Mouse (Mus musculus) heart, postnatal 0 days (tissue): ENCODE measurements around the gene Map4k2. TPM values are rescaled to one million over a fixed set of nuclear protein-coding genes. Genes with fewer than 3 reads are reported as not detected.

Source experiments
- ATAC-seq: fragments of 200-750 bp; cut with Nextera tagmentation; 2 replicates; pipeline ENCODE4 v1.8.0; 2017; ENCODE audit warnings: low read depth, moderate number of reproducible peaks, moderate library complexity; ENCODE audit not compliant: insufficient read depth
- DNase-seq: peaks from one replicate; pipeline ENCODE4 v3.0.0-alpha.2; 2016; ENCODE audit warnings: low spot score
- H3K27ac ChIP-seq: fragments of 300-500 bp; sonication (generic); 2 replicates; pipeline ENCODE4 v1.5.1; 2014; ENCODE audit warnings: low read depth, mild to moderate bottlenecking
- H3K27me3 ChIP-seq: fragments of 300-500 bp; sonication (generic); 2 replicates; pipeline ENCODE4 v1.6.1; 2014; ENCODE audit warnings: low read length, mixed read lengths; ENCODE audit not compliant: control insufficient read depth, insufficient read depth
- H3K36me3 ChIP-seq: fragments of 300-500 bp; sonication (generic); replicated peaks from 2 replicates; pipeline ENCODE4 v1.6.1; 2014; ENCODE audit warnings: low read length, mixed read lengths; ENCODE audit not compliant: control insufficient read depth, insufficient read depth
- H3K4me1 ChIP-seq: fragments of 300-500 bp; sonication (generic); 2 replicates; pipeline ENCODE4 v1.6.1; 2014; ENCODE audit warnings: antibody characterized with exemption; ENCODE audit not compliant: control insufficient read depth, insufficient read depth
- H3K4me2 ChIP-seq: fragments of 300-500 bp; sonication (generic); 2 replicates; pipeline ENCODE4 v1.6.1; 2014; ENCODE audit warnings: low read depth, mild to moderate bottlenecking, low read length, moderate library complexity
- H3K4me3 ChIP-seq: fragments of 300-500 bp; sonication (generic); 2 replicates; pipeline ENCODE4 v1.5.1; 2014; ENCODE audit warnings: low read depth, low read length
- H3K9ac ChIP-seq: fragments of 300-500 bp; sonication (generic); replicated peaks from 2 replicates; pipeline ENCODE4 v1.6.1; 2014; ENCODE audit warnings: low read depth, low read length, mixed read lengths
- H3K9me3 ChIP-seq: fragments of 300-500 bp; sonication (generic); replicated peaks from 2 replicates; pipeline ENCODE4 v1.6.1; 2016; ENCODE audit warnings: low read length; ENCODE audit not compliant: control insufficient read depth
- CTCF ChIP-seq: IDR thresholded peaks from 2 replicates; pipeline ENCODE4 v1.5.1; 2016; ENCODE audit warnings: antibody characterized with exemption, control low read depth, low read depth
- EP300 ChIP-seq: IDR thresholded peaks from 2 replicates; pipeline ENCODE4 v1.6.1; 2016; ENCODE audit warnings: antibody characterized with exemption, low read depth
- WGBS: fragments of 180-500 bp; shearing (Covaris S2); extraction: QIAGEN DNeasy Blood & Tissue Kit; methylation state at CpG from one replicate; pipeline ENCODE4 v1.1.7; 2014; 5-methylcytosine and 5-hydroxymethylcytosine counted together
- polyA plus RNA-seq: library from polyadenylated mRNA; unstranded; fragments of >200 nt; fragmentation: Nextera tagmentation; extraction: Ambion mirVana; gene quantifications from 2 replicates; pipeline ENCODE4 v1.2.1, GENCODE M21; 2015
- total RNA-seq: library from RNA; depleted of rRNA; stranded (reverse); fragments of >200 nt; gene quantifications from 2 replicates; pipeline ENCODE4 v1.2.3, GENCODE M21; 2014; ENCODE audit warnings: low replicate concordance

Gene Map4k2
- total and polyA plus RNA-seq, 2 experiments from 2014 or later: 10.1 to 48.4 TPM

DNA sequence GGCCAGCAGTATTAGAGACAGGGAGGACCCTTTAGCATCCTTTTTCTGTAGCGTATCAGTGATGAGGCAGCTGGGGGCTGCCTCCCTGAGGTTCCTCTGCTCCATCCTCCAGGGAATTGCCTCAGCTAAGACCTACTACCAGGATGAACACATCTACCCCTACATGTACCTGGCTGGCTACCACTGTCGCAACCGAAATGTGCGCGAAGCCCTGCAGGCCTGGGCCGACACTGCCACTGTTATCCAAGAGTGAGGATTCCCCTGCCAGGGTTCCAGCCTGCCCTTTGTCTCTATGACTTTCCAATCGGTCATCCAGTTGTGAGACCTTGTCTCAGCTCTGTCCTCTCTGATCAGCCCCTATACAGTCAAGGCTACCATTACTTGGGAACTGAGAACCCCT lies 2.8 kb upstream of the Map4k2 start:
- no peak for TF ChIP-seq CTCF
- no peak for TF ChIP-seq EP300
- Histone ChIP-seq H3K4me1 (peaks cover 19% of the 10 kb centered on the region), H3K4me2 (no peak overlapping the region), H3K27ac (no peak overlapping the region), H3K9me3 (no peaks in the 10 kb centered on the region), H3K27me3 (no peaks in the 10 kb centered on the region), H3K9ac (no peak overlapping the region), H3K4me3 (no peak overlapping the region), H3K36me3 (peaks cover 34% of the 10 kb centered on the region)
- DNase-seq (no peak), ATAC-seq (no peak)
- WGBS: 93% methylated on average over 7 of the region's 7 CpGs

DNA sequence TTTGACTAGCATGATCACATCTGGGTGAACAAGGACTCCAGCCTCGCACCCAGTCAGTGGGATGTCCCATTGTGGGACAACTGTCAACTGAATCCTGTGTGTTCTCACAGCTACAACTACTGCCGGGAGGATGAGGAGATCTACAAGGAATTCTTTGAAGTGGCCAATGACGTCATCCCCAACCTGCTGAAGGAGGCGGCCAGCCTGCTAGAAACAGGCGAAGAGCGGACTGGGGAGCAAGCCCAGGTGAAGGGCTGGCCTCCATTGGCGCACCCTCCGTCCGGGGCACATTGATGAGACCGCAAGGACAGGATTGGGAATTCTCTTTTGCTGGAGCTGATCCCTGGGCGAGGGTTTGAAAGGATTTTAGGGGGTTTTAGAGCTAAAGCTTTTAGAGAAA lies 2.2 kb upstream of the Map4k2 start:
- Histone ChIP-seq H3K4me2 (no peak overlapping the region), H3K36me3 (peaks cover 36% of the 10 kb centered on the region), H3K27ac (no peak overlapping the region), H3K4me3 (no peak overlapping the region), H3K9ac (no peak overlapping the region), H3K9me3 (no peaks in the 10 kb centered on the region), H3K4me1 (peaks cover 19% of the 10 kb centered on the region), H3K27me3 (no peaks in the 10 kb centered on the region)
- TF ChIP-seq EP300: no peak
- no peak for TF ChIP-seq CTCF
- DNase-seq (no peak), ATAC-seq (no peak)
- WGBS: 87% methylated on average over 11 of the region's 11 CpGs

DNA sequence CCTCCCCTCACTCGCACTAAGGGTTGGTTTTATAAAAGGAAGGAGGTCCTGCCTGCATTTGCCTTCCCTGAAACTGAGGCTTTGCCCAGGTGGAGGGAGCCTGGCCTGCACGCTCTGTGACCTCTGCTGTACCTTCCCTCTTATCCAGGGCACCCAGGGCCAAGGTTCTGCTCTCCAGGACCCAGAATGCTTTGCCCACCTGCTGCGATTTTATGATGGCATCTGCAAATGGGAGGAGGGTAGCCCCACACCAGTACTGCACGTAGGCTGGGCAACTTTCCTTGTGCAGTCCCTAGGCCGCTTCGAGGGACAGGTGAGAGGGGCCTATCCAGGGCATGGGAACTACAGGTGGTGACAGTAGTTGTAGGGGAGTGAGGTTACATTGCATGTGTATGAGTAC lies 1.7 kb upstream of the Map4k2 start:
- ATAC-seq (no peak), DNase-seq (no peak)
- Histone ChIP-seq H3K9ac (no peak overlapping the region), H3K36me3 (peaks cover 40% of the 10 kb centered on the region), H3K4me3 (no peak overlapping the region), H3K4me1 (peaks cover 19% of the 10 kb centered on the region), H3K4me2 (no peak overlapping the region), H3K27ac (no peak overlapping the region), H3K27me3 (no peaks in the 10 kb centered on the region), H3K9me3 (no peaks in the 10 kb centered on the region)
- WGBS: 97% methylated on average over 6 of the region's 6 CpGs
- TF ChIP-seq EP300 (no peak), CTCF (no peak)

DNA sequence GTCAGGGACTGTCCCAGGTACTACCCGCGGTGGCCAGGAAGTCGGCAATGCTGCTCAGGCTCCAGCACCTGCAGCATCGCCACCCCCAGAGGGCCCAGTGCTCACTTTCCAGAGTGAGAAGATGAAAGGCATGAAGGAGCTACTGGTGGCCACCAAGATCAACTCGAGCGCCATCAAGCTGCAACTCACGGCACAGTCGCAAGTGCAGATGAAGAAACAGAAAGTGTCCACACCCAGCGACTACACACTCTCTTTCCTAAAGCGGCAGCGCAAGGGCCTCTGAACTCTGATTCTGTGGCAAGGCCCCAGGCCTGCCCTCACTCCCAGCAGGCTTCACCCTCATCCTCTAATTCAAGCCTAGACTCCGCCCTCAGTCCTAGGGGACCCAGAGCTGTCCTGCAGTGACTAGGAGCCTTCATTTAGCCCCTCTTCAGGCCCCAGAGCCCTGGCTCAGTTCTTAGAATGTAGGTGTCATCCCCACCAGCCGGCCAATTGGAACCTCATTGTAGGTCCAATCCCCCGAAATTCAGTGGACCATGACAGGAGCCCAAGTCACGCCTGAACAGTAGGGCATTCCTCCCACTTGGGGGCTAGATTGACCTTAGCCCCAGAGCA lies 938 bp upstream of the Map4k2 start:
- TF ChIP-seq EP300 (no peak), CTCF (peak; percentile 14; the same call in 1 of the 2 replicates)
- ATAC-seq (0 out of 2 replicates have a peak, but pooled peaks have one; percentile 2), DNase-seq (peak; percentile 36)
- peak overlapping the region; percentile 89 for H3K4me2 ChIP-seq
- H3K27me3 ChIP-seq: no peaks in the 10 kb centered on the region
- no peak overlapping the region for H3K9ac ChIP-seq
- H3K9me3 ChIP-seq: no peaks in the 10 kb centered on the region
- peak overlapping the region; percentile 71 for H3K27ac ChIP-seq
- 53% methylated on average over 15 of the region's 15 CpGs for WGBS
- H3K36me3 ChIP-seq: peaks cover 44% of the 10 kb centered on the region
- peaks cover 19% of the 10 kb centered on the region for H3K4me1 ChIP-seq
- H3K4me3 ChIP-seq: no peak overlapping the region

DNA sequence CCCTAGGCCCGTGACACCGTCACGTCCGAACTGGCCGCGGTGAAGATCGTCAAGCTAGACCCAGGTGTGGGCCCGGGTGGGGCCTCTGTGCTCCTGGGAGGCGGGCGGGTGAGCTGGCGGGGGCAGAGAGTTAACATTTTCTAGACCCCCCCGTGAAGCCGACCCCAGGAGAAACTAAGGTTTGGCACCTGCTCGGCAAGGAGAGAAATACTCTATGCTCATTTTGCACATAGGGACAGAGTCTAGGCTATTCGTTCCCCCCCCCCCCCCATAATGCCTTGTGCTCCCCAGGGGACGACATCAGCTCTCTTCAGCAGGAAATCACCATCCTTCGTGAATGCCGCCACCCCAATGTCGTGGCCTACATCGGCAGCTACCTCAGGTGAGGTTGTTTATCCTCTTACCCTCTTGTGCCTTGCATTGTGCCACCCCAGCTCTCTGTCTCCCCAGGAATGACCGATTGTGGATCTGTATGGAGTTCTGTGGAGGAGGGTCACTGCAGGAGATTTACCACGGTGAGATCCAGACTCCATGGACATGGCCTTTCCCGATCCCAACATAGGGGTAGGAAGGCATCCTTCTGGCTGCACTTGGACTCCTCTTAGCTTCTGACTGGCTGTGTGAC lies 630 bp downstream of the Map4k2 start:
- no peaks in the 10 kb centered on the region for H3K27me3 ChIP-seq
- H3K36me3 ChIP-seq: peaks cover 60% of the 10 kb centered on the region
- 12% methylated on average over 23 of the region's 23 CpGs for WGBS
- no peak for DNase-seq
- no peak; the same call in 1 of the 2 replicates for ATAC-seq
- H3K27ac ChIP-seq: peak overlapping the region; percentile 71
- H3K9ac ChIP-seq: peak overlapping the region; percentile 68
- no peak for TF ChIP-seq CTCF
- TF ChIP-seq EP300: no peak
- H3K4me2 ChIP-seq: peak overlapping the region; percentile 89
- peaks cover 7% of the 10 kb centered on the region; the same call in 1 of the 2 replicates for H3K4me1 ChIP-seq
- H3K4me3 ChIP-seq: peak overlapping the region; percentile 75
- H3K9me3 ChIP-seq: no peaks in the 10 kb centered on the region
